Mouse (Mus musculus) gastrocnemius, adult 8-10 months (tissue): ENCODE results near the gene Vwa1. TPM values are rescaled to one million over a fixed set of nuclear protein-coding genes. Genes with fewer than 3 reads are reported as not detected.
"Not testable (repeated sequence)": the region's sequence is repeated elsewhere in the genome, so short reads cannot be mapped to it uniquely, and the experiment has no call there.

Source experiments
- DNase-seq, 2 experiments: peaks; one replicate each; pipeline ENCODE4 v3.0.0; 2022; ENCODE audit warnings: low spot score in 2 of 2
- total RNA-seq, 4 experiments: library from RNA; stranded (reverse); gene quantifications; 2 replicates each; pipeline ENCODE4 v1.2.4; 2022

Vwa1 gene
- total RNA-seq: 1 to 10 TPM; 4.0 to 8.9 (median 6.2) TPM

DNA sequence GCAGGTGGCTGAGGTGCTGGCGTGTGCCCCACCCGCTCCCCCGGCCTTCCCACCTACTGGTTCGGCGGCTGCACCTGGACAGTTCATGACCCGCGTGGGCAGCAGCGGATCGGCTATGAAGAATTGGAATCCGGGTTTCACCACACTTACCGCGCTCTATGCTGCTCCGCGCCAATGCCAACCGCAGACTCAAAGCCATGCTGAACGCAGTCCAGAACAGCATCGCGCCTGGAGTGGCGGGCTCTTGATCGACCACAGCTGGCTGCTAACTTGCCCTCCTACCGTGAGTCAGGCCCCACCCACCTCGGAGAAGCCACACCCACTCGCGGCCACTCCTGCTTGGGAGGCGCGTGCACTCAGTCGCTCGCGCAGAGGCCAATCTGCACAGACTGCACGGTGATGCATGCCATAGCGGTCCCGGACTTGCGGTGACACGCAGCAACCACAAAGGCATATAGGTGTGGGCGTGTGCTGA is at the start of gene Vwa1:
Gene Vwa1, minus strand, starts transcription at position 419 of the 475 bp plus-strand sequence.
- peak; percentile 88 for DNase-seq

DNA sequence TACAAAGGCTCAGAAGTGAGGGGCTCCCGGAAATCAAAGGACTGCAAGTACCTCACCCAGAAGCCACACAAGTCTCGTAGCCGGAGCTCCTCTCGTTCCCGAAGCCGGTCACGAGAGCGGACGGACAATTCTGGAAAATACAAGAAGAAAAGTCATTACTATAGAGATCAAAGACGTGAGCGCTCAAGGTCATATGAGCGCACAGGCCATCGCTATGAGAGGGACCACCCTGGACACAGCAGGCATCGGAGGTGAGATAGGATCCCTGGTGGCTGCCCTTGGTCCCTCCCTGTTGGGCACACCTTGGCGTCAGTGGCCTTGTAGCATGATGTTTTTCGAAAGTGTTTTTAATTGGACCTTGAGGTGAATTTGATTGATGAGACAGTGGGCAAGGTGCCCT is 48.9 kb upstream of the Vwa1 start:
- DNase-seq: no peak

DNA sequence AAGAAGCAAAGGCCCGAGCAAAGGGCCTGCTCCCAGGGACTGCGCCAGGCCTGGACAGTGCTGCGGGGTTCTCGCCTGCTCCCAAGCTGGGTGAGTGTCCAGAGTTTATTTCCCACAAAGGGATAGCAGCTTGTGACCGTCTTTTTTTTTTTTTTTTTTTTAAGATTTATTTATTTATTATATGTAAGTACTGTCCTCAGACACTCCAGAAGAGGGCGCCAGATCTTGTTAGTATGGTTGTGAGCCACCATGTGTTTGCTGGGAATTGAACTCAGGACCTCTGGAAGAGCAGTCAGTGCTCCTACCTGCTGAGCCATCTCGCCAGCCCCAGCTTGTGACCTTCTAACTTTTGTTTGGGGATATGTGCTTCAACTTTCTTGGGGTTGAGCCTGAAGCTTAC is 46.5 kb upstream of the Vwa1 start:
- no peak for DNase-seq

DNA sequence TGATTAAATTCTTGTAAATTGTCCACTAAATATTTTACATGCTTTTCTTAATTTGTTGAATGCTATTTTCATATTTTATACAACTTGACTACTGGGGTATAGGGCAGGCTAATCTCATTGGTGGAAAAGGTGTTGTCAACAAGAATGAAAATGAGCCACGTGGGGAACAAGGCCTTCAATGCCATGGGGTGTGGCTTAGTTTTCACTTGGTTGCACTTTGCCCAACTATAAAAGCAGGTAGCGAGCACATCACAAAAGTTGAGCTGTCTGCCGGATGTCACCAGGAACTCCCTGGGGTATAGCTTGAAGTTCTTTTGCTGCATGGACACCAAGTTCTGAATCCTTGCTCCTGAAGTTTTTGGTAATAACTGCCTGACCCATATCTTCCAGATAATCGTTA is 43.0 kb upstream of the Vwa1 start:
- no peak for DNase-seq

DNA sequence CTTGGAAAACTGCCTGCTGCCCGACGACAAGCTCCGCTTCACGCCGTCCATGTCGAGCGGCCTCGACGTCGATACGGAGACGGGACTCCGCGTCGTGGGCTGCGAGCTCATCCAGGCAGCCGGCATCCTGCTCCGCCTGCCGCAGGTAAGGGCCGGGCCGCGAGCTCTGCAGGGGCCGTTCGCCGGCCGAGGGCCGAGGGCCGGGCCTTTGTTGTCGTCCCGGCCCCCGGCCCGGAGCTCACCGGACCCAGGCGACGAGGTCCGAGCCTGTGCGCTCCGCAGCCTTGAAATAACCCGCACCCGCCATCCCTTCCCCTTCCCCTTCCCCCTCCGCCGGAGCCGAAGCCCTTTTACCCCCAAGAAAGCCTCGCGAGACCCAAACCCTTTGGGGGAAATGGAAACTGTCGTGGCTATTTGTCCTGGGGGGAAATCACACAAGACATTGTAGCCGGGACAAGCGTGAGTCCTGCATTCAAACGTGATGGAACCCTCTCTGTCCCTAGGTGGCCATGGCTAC is 38.2 kb upstream of the Vwa1 start:
- DNase-seq: no peak

DNA sequence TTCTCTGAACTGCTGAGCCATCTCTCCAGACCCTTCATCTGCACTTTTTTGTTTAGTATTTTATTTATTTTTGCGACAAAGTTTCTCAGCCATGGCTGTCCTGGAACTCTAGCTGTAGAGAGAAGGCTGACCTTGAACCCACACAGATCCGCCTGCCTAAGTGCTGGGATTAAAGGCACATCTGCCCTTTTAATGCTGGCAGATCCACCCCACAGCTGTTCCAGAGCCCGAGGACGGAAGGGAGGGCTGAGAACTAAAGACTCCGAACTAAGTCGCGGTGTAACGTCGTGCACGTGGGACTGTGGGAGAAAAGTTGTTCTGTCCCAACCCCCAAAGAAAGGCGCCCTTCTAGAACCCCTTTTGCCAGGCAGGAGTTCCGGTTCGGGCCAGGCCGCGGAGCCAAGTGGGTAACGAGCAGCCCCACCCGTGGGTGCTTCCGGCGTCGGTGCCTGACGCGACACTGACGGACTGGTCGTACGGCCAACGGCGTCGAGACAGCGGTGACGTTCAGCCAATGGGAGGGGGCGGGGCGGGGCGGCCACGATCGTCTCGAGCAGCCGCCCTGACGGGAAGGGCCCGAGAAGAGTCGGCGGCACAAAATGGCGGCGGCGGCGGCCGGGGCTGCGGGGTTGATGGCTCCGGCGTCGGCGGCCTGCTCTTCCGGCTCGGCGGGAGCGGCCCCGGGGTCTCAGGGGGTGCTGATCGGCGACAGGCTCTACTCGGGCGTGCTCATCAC is 37.6 kb upstream of the Vwa1 start, which contains the start of gene Ccnl2:
Gene Ccnl2, plus strand, starts transcription at position 561 of the 736 bp plus-strand sequence.
- peak; percentile 81 to 90 for DNase-seq

DNA sequence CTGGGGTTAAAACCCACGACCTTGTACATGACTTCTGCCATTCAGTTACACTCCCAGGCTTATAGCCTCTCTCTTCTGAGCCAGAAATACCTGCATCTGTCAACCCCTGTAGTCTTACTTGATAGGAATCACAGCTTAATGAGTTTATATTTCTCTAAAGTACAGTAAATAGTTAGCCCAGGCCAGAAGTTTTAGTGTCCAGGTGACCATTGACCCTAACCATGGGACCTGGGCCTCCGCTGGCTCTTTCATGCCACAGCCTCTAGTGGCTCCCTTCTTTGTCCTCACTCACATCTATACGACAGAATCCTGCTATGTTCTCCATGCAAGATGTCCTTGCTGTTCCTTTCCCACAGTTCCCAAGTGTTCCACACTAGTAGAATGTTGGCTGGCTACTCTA is 33.3 kb upstream of the Vwa1 start:
- DNase-seq: no peak

DNA sequence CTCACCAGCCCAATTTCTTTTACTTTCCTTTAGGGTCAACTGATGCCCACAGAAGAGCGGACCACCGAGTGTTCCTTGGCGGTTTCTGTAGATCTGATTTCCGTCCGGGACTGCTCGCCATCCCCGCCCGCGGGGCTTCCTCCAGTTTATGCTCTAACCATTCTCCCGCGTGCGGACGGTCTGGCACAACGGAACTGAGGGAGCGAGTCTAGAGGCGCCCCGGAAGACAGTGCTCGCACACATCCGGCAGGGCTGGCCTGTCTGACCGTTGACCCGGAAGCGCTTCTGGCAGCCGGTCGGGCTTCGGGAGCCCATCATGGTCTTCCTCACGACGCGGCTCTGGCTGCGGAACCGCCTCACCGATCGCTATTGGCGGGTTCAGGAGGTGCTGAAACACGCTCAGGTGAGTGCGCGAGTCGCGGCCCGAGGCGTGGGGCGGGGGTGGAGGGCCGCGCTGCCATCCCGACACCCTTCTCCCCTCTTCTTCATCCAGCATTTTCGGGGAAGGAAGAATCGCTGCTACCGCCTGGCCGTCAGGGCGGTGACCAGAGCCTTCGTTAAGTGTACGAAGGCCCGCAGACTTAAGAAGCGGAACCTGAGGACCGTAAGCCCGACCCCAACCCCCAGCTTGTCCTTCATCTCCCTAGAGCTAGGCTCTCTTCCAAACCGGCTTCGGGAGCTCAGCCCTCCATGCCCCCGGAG is 29.0 kb upstream of the Vwa1 start:
- DNase-seq: peak; percentile 89 to 92

DNA sequence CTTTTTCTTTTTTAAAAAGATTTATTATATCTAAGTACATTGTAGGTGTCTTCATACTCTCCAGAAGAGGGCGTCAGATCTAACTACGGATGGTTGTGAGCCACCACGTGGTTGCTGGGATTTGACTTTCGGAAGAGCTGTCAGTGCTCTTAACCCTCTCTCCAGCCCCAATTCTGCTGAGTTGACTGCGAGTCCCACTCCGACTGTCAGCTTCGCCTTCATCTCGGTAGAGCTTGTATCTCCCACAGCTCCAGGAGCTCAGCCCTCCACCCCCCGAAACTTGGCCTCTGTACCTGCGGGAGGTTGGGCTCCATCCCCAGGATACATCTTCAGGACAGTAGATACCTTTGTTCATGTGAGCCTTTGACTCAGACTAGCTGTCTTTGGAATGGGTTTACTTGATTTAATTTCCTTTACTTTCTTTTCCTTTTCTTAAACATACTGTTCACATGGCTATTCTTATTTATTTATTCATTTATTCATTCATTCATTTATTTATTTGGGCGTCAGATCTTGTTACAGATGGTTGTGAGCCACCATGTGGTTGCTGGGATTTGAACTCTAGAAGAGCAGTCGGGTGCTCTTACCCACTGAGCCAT is 28.3 kb upstream of the Vwa1 start, which contains the start of gene Mrpl20:
Gene Mrpl20, plus strand, starts transcription at position 138 of the 599 bp plus-strand sequence.
- no peak for DNase-seq

DNA sequence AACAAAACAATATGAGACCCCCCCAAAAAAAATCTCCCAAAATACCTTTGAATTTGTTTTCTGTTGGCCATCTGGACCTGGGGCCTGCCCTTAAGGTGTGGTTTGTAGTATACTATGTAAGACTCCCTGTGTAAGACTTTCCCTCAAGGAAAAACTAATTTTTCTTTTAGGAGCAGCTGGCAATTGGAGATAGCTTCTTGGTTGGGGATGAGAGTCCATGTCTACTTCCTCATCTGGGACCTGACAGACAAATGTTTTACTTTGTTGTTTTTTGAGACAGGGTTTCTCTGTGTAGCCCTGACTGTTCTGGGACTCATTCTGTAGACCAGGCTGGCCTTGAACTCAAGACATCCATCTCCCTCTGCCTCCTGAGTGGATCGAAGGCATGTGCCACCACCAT is 27.6 kb upstream of the Vwa1 start:
- DNase-seq: no peak

DNA sequence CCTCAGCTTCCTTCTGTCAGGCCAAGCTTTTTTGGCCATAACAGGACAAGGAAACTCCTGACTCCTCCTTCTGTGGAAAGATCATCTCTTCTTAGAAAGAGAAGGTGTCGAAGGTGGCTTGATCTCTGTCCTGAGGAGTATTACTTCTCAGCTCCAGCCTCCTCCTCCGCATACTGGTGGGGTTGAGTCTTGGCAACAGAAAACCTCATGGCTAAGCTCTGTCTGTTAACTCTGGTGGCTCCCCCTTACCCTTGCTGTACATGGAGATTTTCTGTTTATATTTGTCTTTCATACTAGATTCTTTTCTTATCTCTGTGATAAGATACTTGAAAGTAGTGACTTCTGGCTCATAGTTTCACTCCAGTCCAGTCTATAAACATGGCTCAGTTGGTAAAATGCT is 19.2 kb upstream of the Vwa1 start:
- no peak for DNase-seq

DNA sequence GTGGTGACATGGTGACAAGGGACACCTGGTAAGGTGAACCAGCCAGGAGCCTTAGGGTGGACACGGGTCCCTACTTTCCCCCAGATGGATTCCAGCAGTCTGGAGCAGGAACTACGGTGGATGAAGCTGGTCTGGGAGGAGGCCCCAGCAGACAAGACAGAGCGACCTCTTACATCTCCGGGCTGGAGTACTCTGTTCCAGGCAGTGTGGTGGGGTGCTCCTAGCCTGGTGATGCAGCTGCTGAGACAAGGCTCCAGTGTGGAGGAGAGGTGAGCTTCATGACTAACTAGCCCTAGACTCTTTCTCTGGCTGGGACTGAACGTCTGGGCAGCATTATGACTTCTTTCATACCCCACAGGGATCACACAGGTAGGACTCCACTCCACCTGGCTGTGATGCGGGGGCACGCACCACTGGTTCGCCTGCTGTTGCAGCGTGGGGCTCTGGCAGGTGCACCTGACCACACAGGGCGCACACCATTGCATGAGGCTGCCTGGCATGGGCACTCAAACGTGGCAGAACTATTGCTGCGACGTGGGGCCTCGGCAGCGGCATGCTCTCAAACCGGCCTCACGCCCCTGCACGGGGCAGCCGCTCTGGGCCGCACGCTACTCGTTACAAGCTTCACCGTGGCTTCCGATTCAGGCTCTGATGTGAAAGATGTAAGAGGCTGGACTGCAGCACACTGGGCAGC is 16.9 kb upstream of the Vwa1 start:
- DNase-seq: no peak

DNA sequence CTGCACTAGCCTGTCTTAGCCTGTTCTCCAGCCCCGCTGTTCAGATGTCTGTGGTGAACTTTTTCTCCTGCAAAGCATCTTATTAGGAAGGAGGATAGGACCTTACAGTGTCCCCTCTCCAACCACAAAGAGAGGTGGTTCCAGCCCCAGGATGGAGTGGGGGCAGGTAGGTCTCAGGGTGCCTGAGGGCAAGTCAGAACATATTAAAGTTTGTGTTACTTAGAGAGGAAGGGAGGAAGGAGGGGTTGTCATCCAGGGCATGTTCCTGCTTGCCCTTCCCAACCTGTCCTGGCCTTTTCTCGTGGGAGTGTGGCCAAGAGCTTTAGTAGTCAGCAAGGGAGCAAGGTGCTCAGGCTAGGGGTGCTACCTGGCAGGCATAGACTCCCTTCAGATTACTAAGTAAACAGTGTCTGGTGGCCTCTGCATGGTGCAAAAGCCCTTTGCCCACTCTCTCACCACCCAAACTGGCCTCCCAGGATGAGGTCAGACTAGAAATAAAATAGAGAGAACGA is 16.2 kb upstream of the Vwa1 start:
- no peak for DNase-seq

DNA sequence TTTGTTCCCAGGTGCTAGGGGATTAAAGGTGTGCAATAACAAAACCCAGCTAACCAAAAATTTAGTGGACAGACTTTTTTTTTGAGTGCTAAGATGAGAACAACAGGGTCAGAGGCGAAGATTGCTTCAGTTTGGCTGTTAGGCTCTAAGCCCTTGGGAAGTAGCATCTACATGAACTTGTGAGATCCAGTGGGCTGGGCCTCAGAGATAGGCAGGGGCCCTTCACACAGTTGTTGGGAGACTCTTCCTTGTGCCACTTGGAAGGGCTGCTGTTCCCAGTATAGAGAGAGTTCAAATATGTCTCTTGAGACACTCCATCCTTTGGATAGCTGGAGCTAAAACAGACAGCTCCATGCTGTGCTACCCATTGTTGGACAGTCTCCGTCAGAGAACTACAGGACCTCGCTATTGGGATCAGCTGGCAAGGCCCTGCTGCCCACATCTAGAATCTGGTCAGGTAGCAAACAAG is 15.6 kb upstream of the Vwa1 start, which contains the start of gene Ankrd65:
Gene Ankrd65, plus strand, starts transcription at position 419 of the 469 bp plus-strand sequence.
- no peak for DNase-seq

DNA sequence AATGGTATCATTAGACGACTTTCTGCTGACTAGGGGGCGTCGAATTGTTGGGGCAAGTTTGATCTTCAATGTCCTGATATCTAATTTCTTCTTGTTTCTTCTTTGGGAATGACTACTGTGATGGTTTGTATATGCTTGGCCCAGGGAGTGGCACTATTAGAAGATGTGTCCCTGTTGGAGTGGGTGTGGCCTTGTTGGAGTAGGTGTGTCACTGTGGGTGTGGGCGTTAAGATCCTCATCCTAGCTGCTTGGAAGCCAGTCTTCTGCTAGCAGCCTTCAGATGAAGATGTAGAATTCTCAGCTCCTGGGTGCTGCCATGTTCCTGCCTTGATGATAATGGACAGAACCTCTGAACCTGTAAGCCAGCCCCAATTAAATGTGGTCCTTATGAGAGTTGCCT is 14.3 kb upstream of the Vwa1 start:
- not testable (repeated sequence) for DNase-seq

DNA sequence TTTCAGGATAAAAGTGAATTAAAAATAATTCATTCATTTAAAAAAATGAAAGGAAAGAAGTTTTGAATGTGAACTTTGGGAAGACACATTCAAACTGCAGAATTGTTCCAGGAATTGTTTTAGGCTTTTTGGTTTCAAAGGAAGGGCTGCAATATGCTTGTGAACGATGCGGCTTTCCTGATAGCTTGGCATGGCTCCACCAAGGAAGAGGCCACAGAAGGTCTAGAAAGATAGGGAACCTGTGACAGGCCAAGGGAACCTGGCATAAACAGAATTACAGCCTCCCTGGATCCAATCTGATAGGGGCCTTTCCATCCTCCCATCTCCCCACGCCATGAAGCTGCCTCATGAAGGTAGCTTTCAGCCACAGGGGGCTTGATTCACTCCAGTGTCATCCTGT is 13.8 kb upstream of the Vwa1 start:
- no peak for DNase-seq

DNA sequence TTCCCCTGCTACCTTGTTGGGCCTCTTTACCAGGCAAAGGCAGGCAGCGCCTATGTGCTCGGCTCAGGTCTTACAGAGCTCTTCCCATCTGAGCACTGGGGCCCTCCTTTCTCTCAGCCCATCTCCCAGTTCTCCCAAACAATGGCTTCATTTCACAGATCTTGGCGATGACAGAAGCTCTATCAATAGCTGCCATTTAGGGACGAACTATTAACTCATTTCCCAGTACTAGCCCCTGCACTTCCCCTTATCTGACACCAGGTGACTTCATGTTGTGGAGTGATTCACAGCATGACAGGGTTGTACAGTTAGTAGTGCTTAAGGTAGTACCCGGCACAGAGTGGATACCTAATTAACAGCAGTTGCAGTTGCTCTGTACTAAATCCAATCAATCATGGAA is 11.3 kb upstream of the Vwa1 start, which contains the start of gene Tmem88b:
Gene Tmem88b, minus strand, starts transcription at position 56 of the 400 bp plus-strand sequence.
- DNase-seq: no peak

DNA sequence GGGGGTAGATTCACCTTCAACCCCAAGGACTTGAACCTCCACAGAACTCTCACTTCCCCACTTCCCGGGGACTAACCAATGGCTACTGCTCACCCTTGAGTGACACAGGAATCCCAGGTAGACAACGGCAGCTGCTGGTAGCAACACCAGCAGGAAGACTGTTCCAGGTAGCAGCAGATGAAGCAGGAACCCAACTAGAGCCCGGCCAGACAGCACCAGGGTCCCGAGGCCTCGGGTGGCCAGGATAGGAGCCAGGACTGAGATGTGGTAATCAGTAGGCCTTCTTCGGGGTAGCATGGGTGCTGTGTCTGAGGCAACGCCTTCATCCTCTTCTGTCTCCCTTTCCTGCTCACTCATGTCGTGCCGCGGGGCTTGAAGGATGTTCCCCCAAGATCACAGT is 10.7 kb upstream of the Vwa1 start:
- no peak for DNase-seq

DNA sequence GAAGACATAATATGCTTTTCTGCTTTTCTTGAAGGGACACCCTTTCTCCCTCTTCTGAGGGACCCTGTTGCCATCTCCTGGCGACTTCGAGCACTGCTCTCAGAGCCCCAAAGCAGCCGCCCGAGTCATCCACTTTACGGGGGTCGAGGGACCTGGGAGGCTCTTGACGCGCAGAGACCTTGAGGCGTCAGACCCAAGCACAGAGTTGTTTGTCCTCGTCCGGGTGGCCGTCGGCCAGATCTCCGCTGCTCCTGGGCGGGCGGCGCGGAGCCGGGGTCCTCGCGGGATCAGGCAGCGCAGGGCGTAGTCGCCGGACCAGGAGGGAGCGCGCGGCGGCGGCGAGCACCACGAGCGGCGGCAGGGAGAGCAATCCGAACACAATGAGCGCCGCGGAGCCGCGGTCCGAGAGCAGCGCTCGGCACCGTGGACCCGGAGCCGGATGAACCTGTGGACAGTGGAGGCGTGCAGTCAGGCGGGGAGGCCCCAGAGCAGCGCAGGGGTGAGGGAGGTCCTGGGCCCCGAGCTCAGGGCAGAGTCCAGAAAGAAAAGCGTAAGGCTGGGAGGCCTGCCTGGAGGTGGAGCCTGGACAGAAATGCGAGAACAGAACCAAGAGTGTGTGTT is 9.7 kb upstream of the Vwa1 start:
- DNase-seq: peak; percentile 70 to 76

DNA sequence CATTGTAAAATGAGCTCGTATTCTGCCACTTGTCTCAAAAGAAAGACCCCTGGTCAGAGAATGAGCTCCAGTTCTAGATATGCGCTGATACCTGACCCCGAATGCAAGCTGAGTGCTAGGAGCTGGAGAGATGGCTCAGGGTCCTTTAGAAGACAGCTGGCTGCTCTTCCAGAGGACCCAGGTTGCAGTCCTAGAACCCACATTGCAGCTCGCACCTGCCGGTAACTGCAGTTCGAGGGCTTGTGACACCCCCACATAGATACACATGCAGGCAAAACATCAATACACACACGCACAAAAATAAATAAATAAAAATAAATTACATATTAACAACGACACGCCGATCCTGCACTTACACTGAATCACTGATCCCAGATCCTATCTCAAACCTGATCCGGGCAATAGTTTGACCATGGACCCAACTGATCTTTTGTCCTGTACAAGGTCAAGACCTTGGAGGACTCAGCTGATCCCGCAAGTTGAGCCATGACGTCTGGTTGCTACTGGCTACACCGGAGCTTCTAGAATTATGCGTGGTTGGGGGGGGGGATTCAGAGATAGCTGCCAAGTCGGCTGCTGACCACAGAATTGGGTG is 9.1 kb upstream of the Vwa1 start:
- no peak for DNase-seq
